Mouse (Mus musculus): ENCODE measurements around the gene 1700001C02Rik.

GRCm38 (mm10) chr5:30444327-30444895 lies 21.4 kb upstream of the 1700001C02Rik start:
- TF ChIP-seq POLR2A (IDR thresholded peaks at IDR 0.05; ENCODE audit: low read depth, low read length) (no peak), CTCF (IDR thresholded peaks at IDR 0.05; ENCODE audit: extremely low read depth, insufficient read length, insufficient replicate concordance, low read depth, low read length) (no peak)

All from small intestine, adult 2 months (tissue).